Comparison of ENCODE assay signal across 28 mouse cellular contexts in genomic region chr4:106569680-106570079, GRCm38 (mm10). TPM values are rescaled to one million over a fixed set of nuclear protein-coding genes. Genes with fewer than 3 reads are reported as not detected.
DNase-seq lines count a peak whose midpoint lies in the region; ATAC-seq and TF ChIP-seq lines count a peak whose summit lies in the region.
"Had no signal": no experiment of that assay in that cellular context is flagged by ENCODE, and none has a peak within 500 bp of the region (broad histone marks: within the 10 kb centered on the region; RNA-seq: fewer than 3 reads in every experiment).

No protein-coding gene starts in this region.

- no peak for TF ChIP-seq CTCF in midbrain, postnatal 0 days (IDR thresholded peaks at IDR 0.05)

- H3K27me3 ChIP-seq in forebrain, embryonic 16.5 days (replicated peaks; ENCODE audit: control insufficient read depth, insufficient read depth, low read length): no peaks in the 10 kb centered on the region
- H3K27me3 ChIP-seq in forebrain, embryonic 11.5 days (ENCODE audit: control insufficient read depth, insufficient read depth, low read length): no peaks in the 10 kb centered on the region
- no peaks in the 10 kb centered on the region for H3K27me3 ChIP-seq in midbrain, embryonic 11.5 days (ENCODE audit: control insufficient read depth, insufficient read depth, low read length)
- no peaks in the 10 kb centered on the region for H3K27me3 ChIP-seq in midbrain, postnatal 0 days (ENCODE audit: insufficient read depth, low read length)
- no peaks in the 10 kb centered on the region for H3K27me3 ChIP-seq in splenic B cell, adult 2 months (ENCODE audit: control insufficient read depth, insufficient read depth, low read length, poor library complexity, severe bottlenecking)
- H3K27me3 ChIP-seq in kidney, embryonic 14.5 days (ENCODE audit: control insufficient read depth, insufficient read depth, low read length): no peaks in the 10 kb centered on the region
- H3K27me3 ChIP-seq: embryonic facial prominence, embryonic 13.5 days; heart, embryonic 13.5 days; limb, embryonic 15.5 days; megakaryocyte, embryonic 14.5 days had no signal

- H3K36me3 ChIP-seq in forebrain, embryonic 16.5 days (ENCODE audit: control insufficient read depth, insufficient read depth): peaks cover 20% of the 10 kb centered on the region
- peaks cover 19% of the 10 kb centered on the region for H3K36me3 ChIP-seq in forebrain, embryonic 11.5 days (ENCODE audit: control insufficient read depth, insufficient read depth, low read length)
- peaks cover 25% of the 10 kb centered on the region for H3K36me3 ChIP-seq in midbrain, embryonic 11.5 days (ENCODE audit: control insufficient read depth, insufficient read depth, low read length)
- H3K36me3 ChIP-seq in midbrain, postnatal 0 days (ENCODE audit: insufficient read depth, low read length): peaks cover 51% of the 10 kb centered on the region
- no peaks in the 10 kb centered on the region for H3K36me3 ChIP-seq in splenic B cell, adult 2 months (ENCODE audit: control insufficient read depth, insufficient read depth, low read length, poor library complexity, severe bottlenecking)
- H3K36me3 ChIP-seq in kidney, embryonic 14.5 days (ENCODE audit: control insufficient read depth, insufficient read depth, low read length): peaks cover 79% of the 10 kb centered on the region

- H3K9me3 ChIP-seq in forebrain, embryonic 16.5 days (ENCODE audit: control insufficient read depth, low read length): no peaks in the 10 kb centered on the region
- H3K9me3 ChIP-seq in forebrain, embryonic 11.5 days (ENCODE audit: control insufficient read depth, low read length): no peaks in the 10 kb centered on the region
- no peaks in the 10 kb centered on the region for H3K9me3 ChIP-seq in midbrain, embryonic 11.5 days (ENCODE audit: control insufficient read depth, low read length)
- no peaks in the 10 kb centered on the region for H3K9me3 ChIP-seq in midbrain, postnatal 0 days (ENCODE audit: low read length)
- H3K9me3 ChIP-seq in kidney, embryonic 14.5 days (ENCODE audit: control insufficient read depth, low read length): no peaks in the 10 kb centered on the region
- H3K9me3 ChIP-seq: embryonic facial prominence, embryonic 13.5 days; heart, embryonic 13.5 days; limb, embryonic 15.5 days; megakaryocyte, embryonic 14.5 days had no signal

- H3K9ac ChIP-seq in forebrain, embryonic 16.5 days (replicated peaks; ENCODE audit: low read depth, low read length): no peak overlapping the region
- H3K9ac ChIP-seq in forebrain, embryonic 11.5 days (ENCODE audit: low read length): no peak overlapping the region
- H3K9ac ChIP-seq in midbrain, embryonic 11.5 days (ENCODE audit: low read length): no peak overlapping the region
- H3K9ac ChIP-seq in midbrain, postnatal 0 days (replicated peaks; ENCODE audit: low read length, poor library complexity, severe bottlenecking): no peak overlapping the region
- no peak overlapping the region for H3K9ac ChIP-seq in kidney, embryonic 14.5 days (ENCODE audit: low read depth, low read length)
- H3K9ac ChIP-seq: embryonic facial prominence, embryonic 13.5 days; heart, embryonic 13.5 days; limb, embryonic 15.5 days had no signal

- H3K4me1 ChIP-seq in forebrain, embryonic 16.5 days (replicated peaks; ENCODE audit: control insufficient read depth, insufficient read depth, low read length): peaks cover under 1% of the 10 kb centered on the region
- no peaks in the 10 kb centered on the region for H3K4me1 ChIP-seq in forebrain, embryonic 11.5 days (replicated peaks; ENCODE audit: control insufficient read depth, insufficient read depth, low read length)
- no peaks in the 10 kb centered on the region for H3K4me1 ChIP-seq in midbrain, embryonic 11.5 days (ENCODE audit: control insufficient read depth, insufficient read depth, low read length)
- no peaks in the 10 kb centered on the region for H3K4me1 ChIP-seq in midbrain, postnatal 0 days (ENCODE audit: insufficient read depth, low read length)
- H3K4me1 ChIP-seq in kidney, embryonic 14.5 days (ENCODE audit: control insufficient read depth, insufficient read depth, low read length): no peaks in the 10 kb centered on the region
- H3K4me1 ChIP-seq: embryonic facial prominence, embryonic 13.5 days; limb, embryonic 15.5 days had no signal

- 89% methylated on average over 4 of the region's 4 CpGs for WGBS in forebrain, embryonic 16.5 days
- WGBS in forebrain, embryonic 11.5 days: 93% methylated on average over 4 of the region's 4 CpGs
- 89% methylated on average over 4 of the region's 4 CpGs for WGBS in midbrain, embryonic 11.5 days
- 90% methylated on average over 4 of the region's 4 CpGs for WGBS in midbrain, postnatal 0 days
- 92% methylated on average over 4 of the region's 4 CpGs for WGBS in kidney, embryonic 14.5 days

- 0 out of 2 replicates have a peak, but pooled peaks have one; percentile 33 for ATAC-seq in forebrain, embryonic 16.5 days
- no peak for ATAC-seq in forebrain, embryonic 11.5 days (replicated peaks; ENCODE audit: low FRiP score)
- ATAC-seq in midbrain, embryonic 11.5 days (ENCODE audit: low FRiP score): no peak
- ATAC-seq in midbrain, postnatal 0 days (ENCODE audit: low FRiP score): no peak
- no peak for ATAC-seq in kidney, embryonic 14.5 days (ENCODE audit: low FRiP score, low TSS enrichment)
- ATAC-seq: intestine, embryonic 16.5 days had no signal

- H3K4me2 ChIP-seq in forebrain, embryonic 16.5 days (ENCODE audit: low read length): no peak overlapping the region
- no peak overlapping the region for H3K4me2 ChIP-seq in forebrain, embryonic 11.5 days (ENCODE audit: low read depth, low read length, severe bottlenecking)
- no peak overlapping the region for H3K4me2 ChIP-seq in midbrain, embryonic 11.5 days
- H3K4me2 ChIP-seq in midbrain, postnatal 0 days (ENCODE audit: low read depth, low read length, poor library complexity, severe bottlenecking): no peak overlapping the region
- no peak overlapping the region for H3K4me2 ChIP-seq in kidney, embryonic 14.5 days (replicated peaks; ENCODE audit: low read depth, low read length)
- H3K4me2 ChIP-seq: embryonic facial prominence, embryonic 13.5 days; heart, embryonic 13.5 days; limb, embryonic 15.5 days had no signal

- no peak overlapping the region for H3K27ac ChIP-seq in forebrain, embryonic 16.5 days (ENCODE audit: low read length)
- no peak overlapping the region for H3K27ac ChIP-seq in forebrain, embryonic 11.5 days (ENCODE audit: low read depth, low read length)
- no peak overlapping the region for H3K27ac ChIP-seq in midbrain, embryonic 11.5 days (ENCODE audit: low read depth, low read length)
- H3K27ac ChIP-seq in midbrain, postnatal 0 days (ENCODE audit: low read depth, low read length): no peak overlapping the region
- H3K27ac ChIP-seq in kidney, embryonic 14.5 days (ENCODE audit: low read depth, low read length): no peak overlapping the region
- H3K27ac ChIP-seq: embryonic facial prominence, embryonic 13.5 days; gastrocnemius, adult 2 months; heart, embryonic 13.5 days; kidney, postnatal 0 days; layer of hippocampus, adult 2 months; limb, embryonic 15.5 days had no signal

- no peak overlapping the region for H3K4me3 ChIP-seq in forebrain, embryonic 16.5 days (replicated peaks; ENCODE audit: low read length)
- no peak overlapping the region for H3K4me3 ChIP-seq in forebrain, embryonic 11.5 days (ENCODE audit: low read depth, low read length)
- no peak overlapping the region for H3K4me3 ChIP-seq in midbrain, embryonic 11.5 days (ENCODE audit: low read depth, low read length)
- H3K4me3 ChIP-seq in midbrain, postnatal 0 days (ENCODE audit: low read depth, low read length): no peak overlapping the region
- no peak overlapping the region for H3K4me3 ChIP-seq in kidney, embryonic 14.5 days (ENCODE audit: low read length)
- H3K4me3 ChIP-seq: embryonic facial prominence, embryonic 13.5 days; gastrocnemius, adult 2 months; heart, embryonic 13.5 days; layer of hippocampus, adult 2 months; limb, embryonic 15.5 days; megakaryocyte, embryonic 14.5 days had no signal

- DNase-seq in forebrain, embryonic 11.5 days (ENCODE audit: low spot score): no peak
- DNase-seq in midbrain, embryonic 11.5 days (ENCODE audit: low spot score, missing footprints): peak; percentile 75
- no peak for DNase-seq in midbrain, postnatal 0 days (ENCODE audit: low spot score)
- DNase-seq in ZHBTc4 (ENCODE audit: low read depth, low spot score): peak; percentile 81
- peak; percentile 10 for DNase-seq in splenic B cell, adult 2 months (ENCODE audit: low read depth, low spot score)
- no peak for DNase-seq in kidney, postnatal 10 days
- DNase-seq: adrenal gland, adult 2 months; B cell, adult 2 months; cerebellum, adult 18-20 months; gastrocnemius, adult 2 months; heart, postnatal 36 days; lung, postnatal 10 days; thymus, adult 18-20 months had no signal

RNA-seq across cellular contexts. Expression of gene Dhcr24, which starts 8.8 kb away (rescaled TPM):
- 3.9 and 4.2 TPM in 2 replicates for polyA plus RNA-seq in forebrain, embryonic 16.5 days (2015; fragmentation: Nextera tagmentation; extraction: Ambion mirVana)
- polyA plus RNA-seq in forebrain, embryonic 11.5 days (2014; fragmentation: Nextera tagmentation; extraction: Ambion mirVana): 29.3 and 30.6 TPM in 2 replicates
- polyA plus RNA-seq in midbrain, embryonic 11.5 days (2014; fragmentation: Nextera tagmentation; extraction: Ambion mirVana): 25.0 and 27.1 TPM in 2 replicates
- total RNA-seq in midbrain, postnatal 0 days (2014; rRNA removed): 107 and 139 TPM in 2 replicates
- polyA plus RNA-seq in midbrain, postnatal 0 days (2015; fragmentation: Nextera tagmentation; extraction: Ambion mirVana): 8.0 and 8.1 TPM in 2 replicates
- polyA plus RNA-seq in kidney, embryonic 14.5 days (2014; fragmentation: Nextera tagmentation; extraction: Ambion mirVana): 21.4 and 29.5 TPM in 2 replicates

RNA-seq across cellular contexts. Expression of gene Lexm, which starts 47.4 kb away (rescaled TPM):
- polyA plus RNA-seq in forebrain, embryonic 16.5 days (2015; fragmentation: Nextera tagmentation; extraction: Ambion mirVana): not detected in 2 replicates
- 0.21 and 0.35 TPM in 2 replicates for polyA plus RNA-seq in forebrain, embryonic 11.5 days (2014; fragmentation: Nextera tagmentation; extraction: Ambion mirVana)
- polyA plus RNA-seq in midbrain, embryonic 11.5 days (2014; fragmentation: Nextera tagmentation; extraction: Ambion mirVana): 0.18 and 0.25 TPM in 2 replicates
- not detected in 2 replicates for total RNA-seq in midbrain, postnatal 0 days (2014; rRNA removed)
- polyA plus RNA-seq in midbrain, postnatal 0 days (2015; fragmentation: Nextera tagmentation; extraction: Ambion mirVana): not detected in 2 replicates
- polyA plus RNA-seq in kidney, embryonic 14.5 days (2014; fragmentation: Nextera tagmentation; extraction: Ambion mirVana): not detected in 2 replicates
- total RNA-seq: adrenal gland, adult 2 months; common myeloid progenitor, adult 5-6 weeks; gastrocnemius, adult 2 months; granulocyte monocyte progenitor cell, adult 5-6 weeks; heart, postnatal 36 days; left cerebral cortex, adult 8-10 months had no signal
- polyA plus RNA-seq: adrenal gland, adult 2 months; embryonic facial prominence, embryonic 13.5 days; intestine, embryonic 16.5 days; kidney, postnatal 0 days; limb, embryonic 15.5 days; neural tube, embryonic 14.5 days; small intestine, adult 2 months; stomach, embryonic 14.5 days had no signal

RNA-seq across cellular contexts. Expression of gene Ttc22, which starts 52.6 kb away (rescaled TPM):
- 0.40 and 0.71 TPM in 2 replicates for polyA plus RNA-seq in forebrain, embryonic 16.5 days (2015; fragmentation: Nextera tagmentation; extraction: Ambion mirVana)
- polyA plus RNA-seq in forebrain, embryonic 11.5 days (2014; fragmentation: Nextera tagmentation; extraction: Ambion mirVana): 0.07 TPM in 1 of 2 replicates, not detected in the other
- polyA plus RNA-seq in midbrain, embryonic 11.5 days (2014; fragmentation: Nextera tagmentation; extraction: Ambion mirVana): not detected in 2 replicates
- total RNA-seq in midbrain, postnatal 0 days (2014; rRNA removed): 4.1 and 4.6 TPM in 2 replicates
- polyA plus RNA-seq in midbrain, postnatal 0 days (2015; fragmentation: Nextera tagmentation; extraction: Ambion mirVana): 4.1 and 4.7 TPM in 2 replicates
- polyA plus RNA-seq in kidney, embryonic 14.5 days (2014; fragmentation: Nextera tagmentation; extraction: Ambion mirVana): 4.6 and 5.7 TPM in 2 replicates
- total RNA-seq: common myeloid progenitor, adult 5-6 weeks; gastrocnemius, adult 2 months; granulocyte monocyte progenitor cell, adult 5-6 weeks; heart, postnatal 36 days had no signal
- polyA plus RNA-seq: adrenal gland, adult 2 months had no signal

Comparison
In these comparisons a context has a peak if more than half of its experiments do, and no peak if none do; other contexts are left out.
1. DNase-seq: peak in midbrain, embryonic 11.5 days (single experiment), ZHBTc4 (single experiment) and splenic B cell, adult 2 months (single experiment); none in forebrain, embryonic 11.5 days (single experiment), midbrain, postnatal 0 days (single experiment) and kidney, postnatal 10 days (single experiment).